Mouse (Mus musculus) MEL-GATA-1-ER (cell line): ENCODE measurements around the gene Mmachc.

ENCODE experiments used
- DNase-seq: peaks from one replicate; pipeline ENCODE4 v3.0.0-alpha.2; 2012; ENCODE audit warnings: low read depth; ENCODE audit errors: extremely low read depth

Mmachc gene

GRCm38 (mm10) chr4:116708201-116708764 is at the start of gene Mmachc, which contains the start of gene Ccdc163:
Mmachc (minus strand) TSS chr4:116708406.
Ccdc163 (plus strand) TSS chr4:116708509.
- peak; percentile 99 for DNase-seq

- DNase-seq, result no peak
Observed at GRCm38 (mm10) chr4:116749750-116750149, 41.5 kb upstream of the Mmachc start.

GRCm38 (mm10) chr4:116738972-116739751 is 31.0 kb upstream of the Mmachc start:
- no peak for DNase-seq

- no peak for DNase-seq
Observed at GRCm38 (mm10) chr4:116734996-116735395, 26.8 kb upstream of the Mmachc start.

- no peak for DNase-seq
Observed at GRCm38 (mm10) chr4:116732355-116732754, 24.1 kb upstream of the Mmachc start.

GRCm38 (mm10) chr4:116731077-116731476 is 22.9 kb upstream of the Mmachc start:
- DNase-seq, result no peak

GRCm38 (mm10) chr4:116729532-116729931 is 21.3 kb upstream of the Mmachc start:
- DNase-seq, result no peak

GRCm38 (mm10) chr4:116727401-116727800 is 19.2 kb upstream of the Mmachc start:
- no peak for DNase-seq

- DNase-seq, result no peak
Observed at GRCm38 (mm10) chr4:116725444-116725843, 17.2 kb upstream of the Mmachc start.

- no peak for DNase-seq
Observed at GRCm38 (mm10) chr4:116722230-116722629, 14.0 kb upstream of the Mmachc start.

- DNase-seq, result no peak
Observed at GRCm38 (mm10) chr4:116721098-116721628, 13.0 kb upstream of the Mmachc start.

GRCm38 (mm10) chr4:116720343-116721097 is 12.3 kb upstream of the Mmachc start, which contains the start of gene Tesk2:
Tesk2 (plus strand) TSS chr4:116720948.
- peak; percentile 100 for DNase-seq

GRCm38 (mm10) chr4:116719396-116719795 is 11.2 kb upstream of the Mmachc start:
- peak; percentile 79 for DNase-seq

GRCm38 (mm10) chr4:116712536-116712935 is 4.3 kb upstream of the Mmachc start:
- DNase-seq, result no peak

- no peak for DNase-seq
Observed at GRCm38 (mm10) chr4:116710154-116710553, 1.9 kb upstream of the Mmachc start.

- no peak for DNase-seq
Observed at GRCm38 (mm10) chr4:116708791-116709390, 685 bp upstream of the Mmachc start.

- DNase-seq, result no peak
Observed at GRCm38 (mm10) chr4:116707666-116708065, 540 bp downstream of the Mmachc start.

GRCm38 (mm10) chr4:116703804-116704203 is 4.4 kb downstream of the Mmachc start:
- DNase-seq, result peak; percentile 62

- DNase-seq, result no peak
Observed at GRCm38 (mm10) chr4:116700964-116701363, 7.2 kb downstream of the Mmachc start.

- no peak for DNase-seq
Observed at GRCm38 (mm10) chr4:116698693-116699342, 9.4 kb downstream of the Mmachc start.

- no peak for DNase-seq
Observed at GRCm38 (mm10) chr4:116693785-116694184, 14.4 kb downstream of the Mmachc start.
